Mouse (Mus musculus) heart, embryonic 14.5 days (tissue): ENCODE measurements around the gene Lhx4. TPM values are rescaled to one million over a fixed set of nuclear protein-coding genes. Genes with fewer than 3 reads are reported as not detected.

ENCODE experiments used
- ATAC-seq: fragments of 200-750 bp; cut with Nextera tagmentation; 2 replicates; pipeline ENCODE4 v1.8.0; 2017; ENCODE audit warnings: low read depth, moderate TSS enrichment; ENCODE audit not compliant: insufficient number of reproducible peaks, insufficient read depth, low FRiP score
- H3K27ac ChIP-seq, 2 experiments: fragments of 200-500 bp in 1 of 2; fragments of 300-500 bp in 1 of 2; sonication (generic) in 1 of 2; replicated peaks in 1 of 2; 2 replicates each; pipeline ENCODE4 v1.5.1; 2012 to 2014; ENCODE audit warnings: low read depth in 2 of 2, low read length in 2 of 2, control low read depth in 1 of 2, mild to moderate bottlenecking in 1 of 2, mixed read lengths in 1 of 2; ENCODE audit not compliant: control insufficient read depth in 1 of 2, insufficient read depth in 1 of 2
- H3K27me3 ChIP-seq: fragments of 300-500 bp; sonication (generic); 2 replicates; pipeline ENCODE4 v1.6.1; 2014; ENCODE audit warnings: mild to moderate bottlenecking, low read length, control low read depth; ENCODE audit not compliant: control insufficient read depth, insufficient read depth
- H3K36me3 ChIP-seq: fragments of 300-500 bp; sonication (generic); 2 replicates; pipeline ENCODE4 v1.6.1; 2014; ENCODE audit warnings: mild to moderate bottlenecking, control low read depth, low read length, mixed read lengths; ENCODE audit not compliant: control insufficient read depth, insufficient read depth
- H3K4me1 ChIP-seq, 2 experiments: fragments of 200-500 bp in 1 of 2; fragments of 300-500 bp in 1 of 2; sonication (generic) in 1 of 2; 2 replicates each; pipeline ENCODE4 v1.6.1; 2012 to 2014; ENCODE audit warnings: low read length in 2 of 2, control low read depth in 1 of 2, mixed read lengths in 1 of 2; ENCODE audit not compliant: control insufficient read depth in 2 of 2, insufficient read depth in 2 of 2
- H3K4me2 ChIP-seq: fragments of 300-500 bp; sonication (generic); 2 replicates; pipeline ENCODE4 v1.6.1; 2014; ENCODE audit warnings: mild to moderate bottlenecking, low read length
- H3K4me3 ChIP-seq, 2 experiments: fragments of 200-500 bp in 1 of 2; fragments of 300-500 bp in 1 of 2; sonication (generic) in 1 of 2; 2 replicates each; pipeline ENCODE4 v1.5.1; 2012 to 2014; ENCODE audit warnings: low read length in 2 of 2, mild to moderate bottlenecking in 2 of 2, control low read depth in 1 of 2, low read depth in 1 of 2, moderate library complexity in 1 of 2; ENCODE audit not compliant: control insufficient read depth in 1 of 2, insufficient read depth in 1 of 2
- H3K9ac ChIP-seq: fragments of 300-500 bp; sonication (generic); 2 replicates; pipeline ENCODE4 v1.6.1; 2014; ENCODE audit warnings: mild to moderate bottlenecking, low read length
- H3K9me3 ChIP-seq: fragments of 300-500 bp; sonication (generic); 2 replicates; pipeline ENCODE4 v1.6.1; 2016; ENCODE audit warnings: low read length, control low read depth; ENCODE audit not compliant: control insufficient read depth
- WGBS: fragments of 180-500 bp; shearing (Covaris S2); extraction: QIAGEN DNeasy Blood & Tissue Kit; methylation state at CpG from one replicate; pipeline ENCODE4 v1.1.7; 2014; 5-methylcytosine and 5-hydroxymethylcytosine counted together
- polyA plus RNA-seq: library from polyadenylated mRNA; unstranded; fragments of >200 nt; fragmentation: Nextera tagmentation; extraction: Ambion mirVana; gene quantifications from 2 replicates; pipeline ENCODE4 v1.2.1, GENCODE M21; 2014

Gene Lhx4
- polyA plus RNA-seq, 1 experiment from 2014 or later, result 0.04 TPM

GRCm38 (mm10) chr1:155693443-155693842 is 58.0 kb downstream of the Lhx4 start:
- H3K27me3 ChIP-seq, result no peaks in the 10 kb centered on the region
- no peak overlapping the region for H3K4me2 ChIP-seq
- peaks cover 5% of the 10 kb centered on the region; the same call in 1 of the 2 replicates for H3K36me3 ChIP-seq
- WGBS, result 46% methylated on average over 5 of the region's 5 CpGs
- peaks cover 2 to 4% of the 10 kb centered on the region in 2 experiments; a peak in 2 of 4 replicates for H3K4me1 ChIP-seq
- no peak for ATAC-seq
- H3K9me3 ChIP-seq, result no peaks in the 10 kb centered on the region
- H3K27ac ChIP-seq, result no peak overlapping the region
- H3K9ac ChIP-seq, result no peak overlapping the region
- H3K4me3 ChIP-seq, result no peak overlapping the region

DNA sequence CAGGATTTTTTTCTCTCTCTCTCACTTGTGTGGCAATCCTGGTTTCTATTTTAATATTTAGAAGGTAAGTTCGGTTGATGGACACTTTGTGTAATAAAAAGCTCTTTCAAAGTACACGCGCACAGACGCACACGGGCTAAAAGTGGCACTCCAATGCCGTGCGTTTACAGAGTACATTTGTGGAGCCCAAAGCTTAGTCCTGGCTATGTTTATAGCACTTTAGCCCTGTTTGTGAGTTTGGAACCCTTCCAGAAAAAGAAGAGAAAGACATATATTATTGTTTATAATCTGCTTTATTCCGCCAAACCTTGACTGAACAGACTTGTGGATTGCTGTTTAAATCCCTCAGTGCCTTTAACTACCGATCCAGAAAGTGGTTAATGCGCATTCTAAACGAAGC is 58.5 kb downstream of the Lhx4 start:
- H3K27ac ChIP-seq, result no peak overlapping the region
- H3K4me1 ChIP-seq, result peaks cover 2 to 4% of the 10 kb centered on the region in 2 experiments; a peak in 2 of 4 replicates
- no peak overlapping the region for H3K4me3 ChIP-seq
- no peaks in the 10 kb centered on the region for H3K27me3 ChIP-seq
- H3K9ac ChIP-seq, result no peak overlapping the region
- H3K36me3 ChIP-seq, result peaks cover 6% of the 10 kb centered on the region; the same call in 1 of the 2 replicates
- H3K9me3 ChIP-seq, result no peaks in the 10 kb centered on the region
- 76% methylated on average over 11 of the region's 11 CpGs for WGBS
- no peak for ATAC-seq
- H3K4me2 ChIP-seq, result no peak overlapping the region

DNA sequence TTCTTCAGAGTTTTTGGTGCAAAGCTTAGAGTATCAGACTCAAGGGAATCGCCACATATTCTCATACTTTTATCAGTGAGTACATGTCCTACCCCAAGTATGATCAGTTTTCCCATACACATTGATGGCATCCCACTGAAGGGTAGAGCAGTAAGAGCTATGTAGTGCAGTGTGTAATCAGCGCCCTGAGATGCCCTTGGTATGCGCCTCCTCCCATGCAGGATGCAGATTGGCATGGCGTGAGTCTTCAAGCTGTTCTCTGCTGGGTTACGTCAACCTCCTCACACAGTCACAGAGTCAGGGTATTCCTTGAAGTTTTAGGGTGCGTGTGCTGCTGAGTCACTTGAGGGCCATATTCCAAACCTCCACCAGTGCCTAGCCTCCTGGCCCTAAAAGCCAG is 59.3 kb downstream of the Lhx4 start:
- H3K27me3 ChIP-seq, result no peaks in the 10 kb centered on the region
- WGBS, result 85% methylated on average over 6 of the region's 6 CpGs
- peaks cover 6% of the 10 kb centered on the region; the same call in 1 of the 2 replicates for H3K36me3 ChIP-seq
- no peaks in the 10 kb centered on the region for H3K9me3 ChIP-seq
- H3K4me2 ChIP-seq, result no peak overlapping the region
- H3K4me3 ChIP-seq, result no peak overlapping the region
- no peak overlapping the region for H3K9ac ChIP-seq
- H3K27ac ChIP-seq, result no peak overlapping the region
- no peak for ATAC-seq
- H3K4me1 ChIP-seq, result peaks cover 2 to 4% of the 10 kb centered on the region in 2 experiments; a peak in 2 of 4 replicates

DNA sequence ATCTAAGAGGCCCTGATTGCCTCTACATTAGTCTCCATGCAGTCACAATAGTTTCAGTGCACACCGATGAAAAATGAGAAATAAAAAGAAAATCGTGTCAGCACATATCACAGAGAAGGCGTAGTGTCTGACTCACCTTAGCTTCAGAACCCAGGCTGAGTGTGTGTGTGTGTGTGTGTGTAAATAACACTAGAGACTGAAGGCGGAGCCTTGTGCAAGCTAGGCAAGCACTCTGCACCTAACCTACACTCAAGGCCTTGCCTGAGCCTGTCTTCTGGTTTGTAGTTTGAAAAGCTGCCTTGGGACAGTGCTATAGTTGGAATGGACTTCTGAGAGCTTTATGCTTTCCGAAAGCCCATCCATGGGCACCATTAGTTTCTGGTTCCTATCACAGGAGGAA is 61.9 kb downstream of the Lhx4 start:
- ATAC-seq, result no peak
- no peak overlapping the region for H3K4me3 ChIP-seq
- H3K27me3 ChIP-seq, result no peaks in the 10 kb centered on the region
- WGBS, result 85% methylated on average over 5 of the region's 5 CpGs
- H3K36me3 ChIP-seq, result peaks cover 6% of the 10 kb centered on the region; the same call in 1 of the 2 replicates
- no peak overlapping the region for H3K4me2 ChIP-seq
- H3K9me3 ChIP-seq, result no peaks in the 10 kb centered on the region
- H3K9ac ChIP-seq, result no peak overlapping the region
- H3K27ac ChIP-seq, result no peak overlapping the region
- no peaks in the 10 kb centered on the region for H3K4me1 ChIP-seq

DNA sequence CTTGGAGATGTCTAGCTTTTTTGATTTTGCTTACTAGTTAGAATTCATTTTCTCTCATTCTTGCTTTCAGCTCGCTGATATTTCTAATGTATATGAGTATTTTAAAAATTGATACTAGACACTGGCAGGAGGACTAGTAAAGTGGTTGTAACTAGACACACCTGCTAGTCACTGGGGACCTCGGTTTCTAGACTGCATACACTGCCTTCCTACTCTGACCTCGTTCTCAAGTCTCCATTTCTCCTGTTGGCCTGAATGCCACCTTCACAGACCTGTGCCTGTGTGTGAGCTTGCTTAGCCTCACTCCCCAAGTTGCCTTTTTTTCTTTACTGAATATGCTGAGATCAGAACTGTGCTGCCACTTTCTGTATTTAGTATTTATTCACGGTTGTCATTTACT is 62.3 kb downstream of the Lhx4 start:
- H3K9ac ChIP-seq, result no peak overlapping the region
- H3K4me3 ChIP-seq, result no peak overlapping the region
- H3K4me2 ChIP-seq, result no peak overlapping the region
- H3K36me3 ChIP-seq, result peaks cover 6% of the 10 kb centered on the region; the same call in 1 of the 2 replicates
- WGBS, result 78% methylated on average over 4 of the region's 4 CpGs
- no peaks in the 10 kb centered on the region for H3K4me1 ChIP-seq
- H3K9me3 ChIP-seq, result no peaks in the 10 kb centered on the region
- no peak overlapping the region for H3K27ac ChIP-seq
- H3K27me3 ChIP-seq, result no peaks in the 10 kb centered on the region
- ATAC-seq, result no peak

- peaks cover 6% of the 10 kb centered on the region; the same call in 1 of the 2 replicates for H3K36me3 ChIP-seq
- no peak overlapping the region for H3K27ac ChIP-seq
- no peaks in the 10 kb centered on the region for H3K27me3 ChIP-seq
- 79% methylated on average over 15 of the region's 15 CpGs for WGBS
- H3K9ac ChIP-seq, result no peak overlapping the region
- no peak for ATAC-seq
- H3K4me1 ChIP-seq, result no peaks in the 10 kb centered on the region
- no peak overlapping the region for H3K4me2 ChIP-seq
- H3K9me3 ChIP-seq, result no peaks in the 10 kb centered on the region
- H3K4me3 ChIP-seq, result no peak overlapping the region
Measured at GRCm38 (mm10) chr1:155686816-155687215, 64.7 kb downstream of the Lhx4 start.

DNA sequence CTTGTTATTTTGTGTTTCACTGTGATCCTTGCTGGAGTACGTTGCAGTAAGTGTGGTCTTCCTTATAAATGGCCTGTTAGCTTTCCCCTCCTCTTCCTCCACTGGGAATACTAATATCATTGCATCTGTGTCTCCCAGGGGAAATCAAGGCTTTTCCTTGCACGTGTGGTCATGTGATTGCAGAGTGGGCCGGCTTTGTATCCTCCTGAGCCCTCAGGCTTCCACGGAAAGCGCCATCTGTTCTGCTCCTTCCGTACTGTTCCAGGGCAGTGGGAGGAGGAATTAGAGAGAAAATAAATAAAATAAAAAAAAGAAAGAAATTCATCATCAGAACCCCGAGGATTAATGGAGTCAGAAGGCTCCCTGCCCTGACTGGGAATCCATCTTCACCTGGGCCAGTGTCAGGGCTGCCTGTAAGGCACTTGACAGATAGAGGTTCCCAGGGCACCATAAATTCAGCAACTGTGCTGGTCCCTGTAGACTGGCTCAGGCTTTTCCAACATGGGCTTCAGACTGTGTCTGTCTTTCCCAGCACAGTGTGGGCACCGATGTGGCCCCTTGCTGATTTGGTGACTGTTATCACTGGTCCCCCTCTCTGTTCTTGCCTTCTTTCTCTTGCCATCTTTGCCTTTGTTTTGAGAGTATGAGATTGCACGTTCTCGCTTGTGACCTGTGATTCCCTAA is 70.2 kb downstream of the Lhx4 start:
- Histone ChIP-seq H3K4me3 (no peak overlapping the region), H3K4me1 (no peaks in the 10 kb centered on the region), H3K4me2 (no peak overlapping the region), H3K9me3 (no peaks in the 10 kb centered on the region), H3K9ac (no peak overlapping the region), H3K27ac (no peak overlapping the region), H3K27me3 (no peaks in the 10 kb centered on the region), H3K36me3 (no peaks in the 10 kb centered on the region)
- 77% methylated on average over 10 of the region's 10 CpGs for WGBS
- ATAC-seq, result no peak

GRCm38 (mm10) chr1:155675570-155675969 is 75.9 kb downstream of the Lhx4 start:
- Histone ChIP-seq H3K9ac (no peak overlapping the region), H3K9me3 (no peaks in the 10 kb centered on the region), H3K27ac (no peak overlapping the region), H3K27me3 (no peaks in the 10 kb centered on the region), H3K4me2 (no peak overlapping the region), H3K4me3 (no peak overlapping the region), H3K4me1 (no peaks in the 10 kb centered on the region), H3K36me3 (no peaks in the 10 kb centered on the region)
- WGBS, result 72% methylated on average over 6 of the region's 6 CpGs
- no peak for ATAC-seq
